8 mouse cellular contexts compared by ENCODE assay signal in the genomic region with DNA sequence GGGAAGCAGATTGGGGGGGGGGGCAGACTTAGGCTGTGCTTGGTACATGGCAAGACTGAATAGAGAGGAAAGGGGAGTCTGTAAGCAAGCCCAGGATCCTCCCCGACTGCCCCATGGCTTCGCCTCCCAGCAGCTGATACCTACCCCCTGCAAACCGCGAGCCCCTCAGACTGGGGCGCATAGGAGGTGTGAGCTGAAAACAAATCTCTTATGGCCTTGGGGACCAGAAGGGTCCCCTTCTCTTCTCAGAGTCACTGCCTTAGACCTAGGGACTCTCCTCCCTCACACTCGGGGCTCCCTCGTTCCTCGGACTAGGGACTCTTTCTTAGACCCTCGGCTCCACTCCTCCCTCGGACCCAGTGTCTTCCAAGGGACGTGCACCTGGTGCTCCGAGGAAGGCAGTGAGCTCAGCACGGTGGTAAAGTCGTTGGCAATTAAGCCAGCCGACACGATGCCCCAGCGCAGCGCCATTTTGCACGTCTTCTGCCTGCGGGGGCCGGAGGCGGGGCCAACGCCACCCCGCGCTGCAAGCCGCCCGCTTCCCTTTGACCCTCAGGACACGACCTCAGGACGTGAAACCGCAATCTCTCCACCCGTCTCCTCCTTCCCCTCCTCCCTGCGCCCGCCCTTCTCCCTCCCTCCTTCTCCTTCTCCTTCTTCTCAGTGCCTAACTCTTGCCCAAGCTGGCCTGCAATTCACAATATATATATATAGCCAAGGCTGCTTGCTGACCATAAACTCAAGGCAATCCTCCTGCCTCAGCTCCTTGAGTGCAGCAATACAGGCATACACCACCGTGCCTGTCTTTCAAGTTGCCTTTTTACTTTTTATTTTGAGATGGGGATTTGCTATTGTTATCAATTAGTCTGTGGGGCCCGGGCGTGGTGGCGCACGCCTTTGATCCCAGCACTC. TPM values are rescaled to one million over a fixed set of nuclear protein-coding genes. Genes with fewer than 3 reads are reported as not detected.
A peak's percentile ranks its signal among the peaks of the same experiment; 100 is the strongest.
DNase-seq lines count a peak whose midpoint lies in the region; ATAC-seq lines count a peak whose summit lies in the region.

A gene (minus strand): TSS at position 513 of the 912 bp plus-strand sequence.

- 10% methylated on average over 36 of the region's 38 CpGs for WGBS in hindbrain, embryonic 13.5 days
- 9% methylated on average over 38 of the region's 38 CpGs for WGBS in limb, embryonic 10.5 days

- no peaks in the 10 kb centered on the region for H3K27me3 ChIP-seq in hindbrain, embryonic 13.5 days
- no peaks in the 10 kb centered on the region for H3K27me3 ChIP-seq in limb, embryonic 10.5 days (ENCODE audit: low read depth, poor library complexity, severe bottlenecking)

- H3K4me1 ChIP-seq in hindbrain, embryonic 13.5 days (replicated peaks): peaks cover 25% of the 10 kb centered on the region
- H3K4me1 ChIP-seq in limb, embryonic 10.5 days: peaks cover 33% of the 10 kb centered on the region

- DNase-seq in R1 (ENCODE audit: low read depth, low spot score): peak; percentile 76
- DNase-seq in cerebellum, adult 8-10 months: peak; percentile 64
- DNase-seq in gastrocnemius, adult 18-20 months (ENCODE audit: low spot score): peak; percentile 82
- peak; percentile 76 for DNase-seq in limb, embryonic 10.5 days (ENCODE audit: low spot score)
- DNase-seq in mesoderm, embryonic 11.5 days (ENCODE audit: low read depth, low spot score): peak; percentile 56
- DNase-seq in right cerebral cortex, postnatal 14 days: peak; percentile 48
- no peak for DNase-seq in Muller cell, postnatal 12 days (ENCODE audit: inconsistent ontology term)

- H3K4me2 ChIP-seq in hindbrain, embryonic 13.5 days: peak within 1 kb of the TSS; percentile 66

- H3K4me3 ChIP-seq in hindbrain, embryonic 13.5 days: peak within 1 kb of the TSS; percentile 45
- H3K4me3 ChIP-seq in limb, embryonic 10.5 days: peak within 1 kb of the TSS; percentile 63

- H3K9me3 ChIP-seq in hindbrain, embryonic 13.5 days: no peaks in the 10 kb centered on the region
- no peaks in the 10 kb centered on the region for H3K9me3 ChIP-seq in limb, embryonic 10.5 days (replicated peaks)

- peaks cover 16% of the 10 kb centered on the region for H3K36me3 ChIP-seq in hindbrain, embryonic 13.5 days
- peaks cover 22% of the 10 kb centered on the region for H3K36me3 ChIP-seq in limb, embryonic 10.5 days

- peak within 1 kb of the TSS; percentile 70 for H3K9ac ChIP-seq in hindbrain, embryonic 13.5 days

- peak within 1 kb of the TSS; percentile 88 for H3K27ac ChIP-seq in hindbrain, embryonic 13.5 days
- peak within 1 kb of the TSS; percentile 88 for H3K27ac ChIP-seq in limb, embryonic 10.5 days

- peak; percentile 66 for ATAC-seq in hindbrain, embryonic 13.5 days (ENCODE audit: low FRiP score)

RNA-seq across cellular contexts. Expression of the gene that starts here (rescaled TPM):
- 10 to 100 TPM; 22.6 to 22.9 TPM for total RNA-seq in gastrocnemius, adult 18-20 months (2021)
- 3.4 and 4.2 TPM in 2 replicates for polyA plus RNA-seq in hindbrain, embryonic 13.5 days (2015; fragmentation: Nextera tagmentation; extraction: Ambion mirVana)
- 4.9 and 5.8 TPM in 2 replicates for polyA plus RNA-seq in limb, embryonic 10.5 days (2016; fragmentation: Nextera tagmentation; extraction: Ambion mirVana)
